Mouse (Mus musculus) embryonic facial prominence, embryonic 13.5 days (tissue): ENCODE results near the gene Cnn3. TPM values are rescaled to one million over a fixed set of nuclear protein-coding genes. Genes with fewer than 3 reads are reported as not detected.

Experiments
- ATAC-seq: fragments of 200-750 bp; cut with Nextera tagmentation; 2 replicates; pipeline ENCODE4 v1.8.0; 2017; ENCODE audit warnings: low read depth; ENCODE audit not compliant: insufficient number of reproducible peaks, insufficient read depth, low FRiP score, low TSS enrichment
- H3K27ac ChIP-seq: fragments of 300-500 bp; sonication (generic); 2 replicates; pipeline ENCODE4 v1.5.1; 2015; ENCODE audit warnings: moderate library complexity, mild to moderate bottlenecking, inconsistent platforms
- H3K27me3 ChIP-seq: fragments of 300-500 bp; sonication (generic); 2 replicates; pipeline ENCODE4 v1.6.1; 2015; ENCODE audit warnings: mild to moderate bottlenecking, inconsistent platforms
- H3K36me3 ChIP-seq: fragments of 300-500 bp; sonication (generic); 2 replicates; pipeline ENCODE4 v1.6.1; 2015; ENCODE audit warnings: mild to moderate bottlenecking, inconsistent platforms
- H3K4me1 ChIP-seq: fragments of 300-500 bp; sonication (generic); 2 replicates; pipeline ENCODE4 v1.6.1; 2015; ENCODE audit warnings: inconsistent platforms
- H3K4me2 ChIP-seq: fragments of 300-500 bp; sonication (generic); 2 replicates; pipeline ENCODE4 v1.6.1; 2015; ENCODE audit warnings: moderate library complexity, mild to moderate bottlenecking, inconsistent platforms
- H3K4me3 ChIP-seq: fragments of 300-500 bp; sonication (generic); 2 replicates; pipeline ENCODE4 v1.5.1; 2015; ENCODE audit warnings: mild to moderate bottlenecking, inconsistent platforms
- H3K9ac ChIP-seq: fragments of 300-500 bp; sonication (generic); 2 replicates; pipeline ENCODE4 v1.6.1; 2015; ENCODE audit warnings: mild to moderate bottlenecking, inconsistent platforms
- H3K9me3 ChIP-seq: fragments of 300-500 bp; sonication (generic); 2 replicates; pipeline ENCODE4 v1.6.1; 2016; ENCODE audit warnings: inconsistent platforms
- WGBS: fragments of 180-500 bp; shearing (Covaris S2); methylation state at CpG from one replicate; pipeline ENCODE4 v1.1.7; 2015; ENCODE audit warnings: mixed read lengths; 5-methylcytosine and 5-hydroxymethylcytosine counted together
- polyA plus RNA-seq: library from polyadenylated mRNA; unstranded; fragments of >200 nt; fragmentation: Nextera tagmentation; extraction: Ambion mirVana; gene quantifications from 2 replicates; pipeline ENCODE4 v1.2.1, GENCODE M21; 2015

Gene Cnn3
- polyA plus RNA-seq, 1 experiment from 2014 or later = 793 TPM

GRCm38 (mm10) chr3:121458545-121459492, 32.5 kb downstream of the Cnn3 start:
- Histone ChIP-seq H3K36me3 (peaks cover 71% of the 10 kb centered on the region), H3K9me3 (no peaks in the 10 kb centered on the region), H3K4me1 (peaks cover 11% of the 10 kb centered on the region; the same call in 1 of the 2 replicates), H3K4me3 (no peak overlapping the region), H3K27ac (peak overlapping the region; percentile 33; the same call in 1 of the 2 replicates), H3K9ac (no peak overlapping the region), H3K27me3 (no peaks in the 10 kb centered on the region), H3K4me2 (no peak overlapping the region)
- WGBS = 69% methylated on average over 14 of the region's 14 CpGs
- no peak for ATAC-seq

GRCm38 (mm10) chr3:121460473-121461193, 34.3 kb downstream of the Cnn3 start:
- H3K9ac ChIP-seq = no peak overlapping the region
- WGBS = 86% methylated on average over 16 of the region's 16 CpGs
- ATAC-seq = no peak
- H3K27me3 ChIP-seq = no peaks in the 10 kb centered on the region
- H3K4me3 ChIP-seq = no peak overlapping the region
- H3K9me3 ChIP-seq = no peaks in the 10 kb centered on the region
- H3K27ac ChIP-seq = no peak overlapping the region
- H3K4me1 ChIP-seq = peaks cover 25% of the 10 kb centered on the region
- H3K36me3 ChIP-seq = peaks cover 52% of the 10 kb centered on the region
- no peak overlapping the region for H3K4me2 ChIP-seq

GRCm38 (mm10) chr3:121461477-121461876, 35.2 kb downstream of the Cnn3 start:
- Histone ChIP-seq H3K9me3 (no peaks in the 10 kb centered on the region), H3K9ac (no peak overlapping the region), H3K36me3 (peaks cover 44% of the 10 kb centered on the region), H3K4me2 (no peak overlapping the region), H3K4me1 (peaks cover 33% of the 10 kb centered on the region), H3K4me3 (no peak overlapping the region), H3K27me3 (no peaks in the 10 kb centered on the region), H3K27ac (no peak overlapping the region)
- no peak for ATAC-seq
- 90% methylated on average over 13 of the region's 13 CpGs for WGBS

- no peak overlapping the region for H3K9ac ChIP-seq
- H3K27me3 ChIP-seq = no peaks in the 10 kb centered on the region
- H3K36me3 ChIP-seq = peaks cover 31% of the 10 kb centered on the region
- peaks cover 44% of the 10 kb centered on the region for H3K4me1 ChIP-seq
- no peaks in the 10 kb centered on the region for H3K9me3 ChIP-seq
- no peak for ATAC-seq
- H3K27ac ChIP-seq = peak overlapping the region; percentile 44; the same call in 1 of the 2 replicates
- H3K4me3 ChIP-seq = no peak overlapping the region
- 75% methylated on average over 3 of the region's 3 CpGs for WGBS
- no peak overlapping the region for H3K4me2 ChIP-seq
Measured at GRCm38 (mm10) chr3:121462782-121463181, 36.5 kb downstream of the Cnn3 start.

- ATAC-seq = no peak
- H3K27ac ChIP-seq = peak overlapping the region; percentile 77
- no peaks in the 10 kb centered on the region for H3K9me3 ChIP-seq
- H3K36me3 ChIP-seq = peaks cover 13% of the 10 kb centered on the region
- no peak overlapping the region for H3K4me3 ChIP-seq
- H3K4me1 ChIP-seq = peaks cover 62% of the 10 kb centered on the region
- WGBS = 50% methylated on average over 7 of the region's 7 CpGs
- H3K27me3 ChIP-seq = no peaks in the 10 kb centered on the region
- no peak overlapping the region for H3K4me2 ChIP-seq
- H3K9ac ChIP-seq = no peak overlapping the region
Measured at GRCm38 (mm10) chr3:121464733-121465305, 38.5 kb downstream of the Cnn3 start.

- Histone ChIP-seq H3K36me3 (peaks cover 4% of the 10 kb centered on the region), H3K4me3 (no peak overlapping the region), H3K4me1 (peaks cover 71% of the 10 kb centered on the region), H3K27me3 (no peaks in the 10 kb centered on the region), H3K27ac (no peak overlapping the region), H3K4me2 (no peak overlapping the region), H3K9me3 (no peaks in the 10 kb centered on the region), H3K9ac (no peak overlapping the region)
- 42% methylated on average over 10 of the region's 10 CpGs for WGBS
- no peak for ATAC-seq
Measured at GRCm38 (mm10) chr3:121465795-121466194, 39.5 kb downstream of the Cnn3 start.

- Histone ChIP-seq H3K4me2 (no peak overlapping the region), H3K4me3 (no peak overlapping the region), H3K27me3 (no peaks in the 10 kb centered on the region), H3K27ac (no peak overlapping the region), H3K4me1 (peaks cover 71% of the 10 kb centered on the region), H3K36me3 (no peaks in the 10 kb centered on the region), H3K9me3 (no peaks in the 10 kb centered on the region), H3K9ac (no peak overlapping the region)
- no peak for ATAC-seq
- WGBS = 50% methylated on average over 10 of the region's 10 CpGs
Measured at GRCm38 (mm10) chr3:121467094-121467552, 40.8 kb downstream of the Cnn3 start.

- no peaks in the 10 kb centered on the region for H3K9me3 ChIP-seq
- no peak overlapping the region for H3K9ac ChIP-seq
- H3K4me2 ChIP-seq = no peak overlapping the region
- H3K27ac ChIP-seq = peak overlapping the region; percentile 94
- H3K4me1 ChIP-seq = peaks cover 66% of the 10 kb centered on the region
- H3K4me3 ChIP-seq = no peak overlapping the region
- ATAC-seq = no peak
- H3K36me3 ChIP-seq = no peaks in the 10 kb centered on the region
- WGBS = 17% methylated on average over 2 of the region's 2 CpGs
- H3K27me3 ChIP-seq = no peaks in the 10 kb centered on the region
Measured at GRCm38 (mm10) chr3:121468136-121468535, 41.8 kb downstream of the Cnn3 start.

GRCm38 (mm10) chr3:121469185-121469975, 43.1 kb downstream of the Cnn3 start:
- WGBS = 3% methylated on average over 13 of the region's 13 CpGs
- Histone ChIP-seq H3K36me3 (no peaks in the 10 kb centered on the region), H3K27ac (peak overlapping the region; percentile 94), H3K4me2 (peak overlapping the region; percentile 49), H3K4me3 (no peak overlapping the region), H3K27me3 (no peaks in the 10 kb centered on the region), H3K4me1 (peaks cover 57% of the 10 kb centered on the region), H3K9ac (peak overlapping the region; percentile 32; the same call in 1 of the 2 replicates), H3K9me3 (no peaks in the 10 kb centered on the region)
- ATAC-seq = peak; percentile 87

GRCm38 (mm10) chr3:121471703-121472102, 45.4 kb downstream of the Cnn3 start:
- Histone ChIP-seq H3K36me3 (no peaks in the 10 kb centered on the region), H3K27ac (no peak overlapping the region), H3K4me2 (no peak overlapping the region), H3K4me1 (peaks cover 38% of the 10 kb centered on the region), H3K9me3 (no peaks in the 10 kb centered on the region), H3K4me3 (no peak overlapping the region), H3K27me3 (no peaks in the 10 kb centered on the region), H3K9ac (no peak overlapping the region)
- ATAC-seq = no peak
- WGBS = 73% methylated on average over 11 of the region's 11 CpGs

- H3K4me2 ChIP-seq = no peak overlapping the region
- H3K9me3 ChIP-seq = no peaks in the 10 kb centered on the region
- no peak overlapping the region for H3K4me3 ChIP-seq
- H3K4me1 ChIP-seq = peaks cover 15% of the 10 kb centered on the region
- no peak overlapping the region for H3K27ac ChIP-seq
- no peaks in the 10 kb centered on the region for H3K36me3 ChIP-seq
- no peaks in the 10 kb centered on the region for H3K27me3 ChIP-seq
- 76% methylated on average over 3 of the region's 3 CpGs for WGBS
- no peak overlapping the region for H3K9ac ChIP-seq
- no peak for ATAC-seq
Measured at GRCm38 (mm10) chr3:121474738-121475137, 48.4 kb downstream of the Cnn3 start.
